Mouse (Mus musculus): Measurements from ENCODE around the gene Gm15262.
"Not testable (repeated sequence)": the region's sequence is repeated elsewhere in the genome, so short reads cannot be mapped to it uniquely, and the experiment has no call there.

The Gm15262 gene

DNA sequence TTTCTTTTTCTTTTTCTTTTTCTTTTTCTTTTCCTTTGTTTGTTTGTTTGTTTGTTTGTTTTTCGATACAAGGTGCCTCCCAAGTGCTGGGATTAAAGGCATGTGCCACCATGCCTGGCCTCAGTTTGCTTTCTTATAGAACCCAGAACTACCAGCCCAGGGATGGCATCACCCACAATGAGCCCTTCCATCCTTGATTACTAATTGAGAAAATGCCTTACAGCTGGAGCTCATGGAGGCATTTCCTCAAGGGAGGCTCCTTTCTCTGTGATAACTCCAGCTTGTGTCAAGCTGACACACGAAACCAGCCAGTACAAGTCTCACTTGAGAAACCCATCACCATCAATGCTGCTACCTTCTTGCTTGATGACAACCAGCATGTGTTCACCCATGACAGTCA, at the start of gene Gm15262:
Gene Gm15262 (plus strand): TSS at position 301 of the 400 bp plus-strand sequence.
- DNase-seq (ENCODE audit: low read depth, low spot score): not testable (repeated sequence)

DNA sequence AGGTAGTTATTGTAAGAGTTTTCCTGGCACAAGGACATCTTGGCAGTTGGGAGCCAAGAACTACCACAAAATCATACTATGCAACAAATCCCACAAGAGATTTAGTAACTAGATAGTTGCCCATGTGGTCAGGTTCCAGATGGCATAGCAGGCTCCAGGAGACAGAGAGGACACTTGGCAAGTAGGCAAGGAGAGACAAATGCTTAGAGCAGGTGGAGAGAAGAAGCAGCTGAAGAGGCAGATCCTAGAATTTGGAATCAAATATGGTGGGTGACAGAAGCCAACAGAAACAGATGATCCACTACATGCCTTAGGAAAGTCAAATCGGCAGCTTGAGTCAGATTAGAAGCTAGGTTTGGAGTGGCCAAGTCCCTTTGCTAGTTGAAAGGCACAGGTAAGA, 20.9 kb downstream of the Gm15262 start:
- no peak for DNase-seq (ENCODE audit: low read depth, low spot score)

GRCm38 (mm10) chrX:161316443-161316842, 29.2 kb downstream of the Gm15262 start:
- no peak for DNase-seq (ENCODE audit: low read depth, low spot score)

GRCm38 (mm10) chrX:161370927-161371326, 83.7 kb downstream of the Gm15262 start:
- no peak for DNase-seq (ENCODE audit: low read depth, low spot score)

DNA sequence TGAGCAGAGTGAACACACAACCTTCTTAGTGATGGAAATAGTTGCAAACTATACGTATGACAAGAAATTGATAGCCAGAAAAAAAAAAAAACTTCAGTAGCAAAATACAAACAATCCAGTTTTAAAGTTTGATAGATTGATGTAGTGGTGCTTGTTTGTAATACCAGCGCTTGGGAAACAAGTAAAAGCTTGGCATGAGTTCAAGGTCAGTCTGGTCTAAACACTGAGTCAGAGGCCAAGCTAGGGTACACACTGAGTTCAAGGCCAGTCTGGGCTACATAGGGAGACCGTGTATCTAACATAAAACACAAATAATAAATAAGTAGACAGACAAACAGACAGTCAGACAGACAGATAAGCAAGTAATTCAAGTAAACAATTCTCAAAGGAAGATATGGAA, 84.2 kb downstream of the Gm15262 start:
- no peak for DNase-seq (ENCODE audit: low read depth, low spot score)

DNA sequence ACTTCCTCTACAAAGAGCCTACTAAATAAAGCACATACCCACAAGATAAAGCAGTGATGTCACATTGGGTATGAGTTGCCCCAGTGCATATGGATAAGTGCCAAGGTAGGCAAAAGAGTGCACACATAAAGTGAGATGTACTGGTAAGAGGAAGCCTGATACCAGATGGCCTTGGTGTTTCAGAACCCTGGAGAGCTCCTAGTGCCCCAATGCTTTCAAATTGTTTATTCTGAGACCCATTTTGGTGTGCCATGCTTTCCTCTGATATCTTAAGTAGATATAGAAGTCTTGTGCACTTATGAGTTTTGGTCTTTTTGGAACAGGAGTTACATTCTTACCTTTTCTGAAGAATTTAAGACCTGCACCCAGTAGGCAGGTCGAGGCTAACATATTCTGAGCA, 88.3 kb downstream of the Gm15262 start:
- no peak for DNase-seq (ENCODE audit: low read depth, low spot score)

DNA sequence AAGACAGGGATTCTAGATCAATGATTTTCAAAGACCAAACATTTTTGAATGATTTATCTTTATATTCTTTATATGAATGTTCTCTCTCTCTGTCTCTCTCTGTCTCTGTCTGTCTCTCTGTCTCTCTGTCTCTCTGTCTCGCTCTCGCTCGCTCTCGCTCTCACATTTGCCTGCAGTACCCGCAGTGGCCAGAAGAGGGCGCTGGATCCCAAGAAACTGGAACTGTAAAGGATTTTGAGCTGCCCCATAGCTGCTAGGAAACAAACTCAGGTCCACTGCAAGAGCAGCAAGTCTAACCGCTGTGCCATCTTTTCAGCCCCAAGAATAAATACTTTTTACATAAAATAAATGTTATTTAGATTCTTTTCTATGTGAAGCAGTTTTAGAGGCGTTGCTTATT, 98.5 kb downstream of the Gm15262 start:
- DNase-seq (ENCODE audit: low read depth, low spot score): no peak

DNA sequence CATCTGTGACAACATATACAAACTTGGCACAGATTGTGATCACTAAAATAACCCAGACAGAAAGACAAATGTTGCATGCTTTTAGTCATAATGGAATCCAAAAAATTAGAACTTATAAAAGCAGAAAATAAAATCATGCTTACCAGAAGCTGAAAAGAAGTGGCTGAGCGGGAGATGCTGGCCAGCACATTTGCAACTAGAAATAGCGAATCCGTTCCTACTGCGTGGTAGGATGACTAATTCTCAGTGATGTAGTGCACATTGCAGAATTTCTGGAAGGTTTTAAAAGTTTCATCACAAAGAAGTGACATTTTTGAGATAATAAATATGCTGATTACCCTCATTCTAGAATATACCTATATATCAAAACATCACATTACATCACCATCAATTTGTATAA, 100.7 kb downstream of the Gm15262 start:
- DNase-seq (ENCODE audit: low read depth, low spot score): no peak

DNA sequence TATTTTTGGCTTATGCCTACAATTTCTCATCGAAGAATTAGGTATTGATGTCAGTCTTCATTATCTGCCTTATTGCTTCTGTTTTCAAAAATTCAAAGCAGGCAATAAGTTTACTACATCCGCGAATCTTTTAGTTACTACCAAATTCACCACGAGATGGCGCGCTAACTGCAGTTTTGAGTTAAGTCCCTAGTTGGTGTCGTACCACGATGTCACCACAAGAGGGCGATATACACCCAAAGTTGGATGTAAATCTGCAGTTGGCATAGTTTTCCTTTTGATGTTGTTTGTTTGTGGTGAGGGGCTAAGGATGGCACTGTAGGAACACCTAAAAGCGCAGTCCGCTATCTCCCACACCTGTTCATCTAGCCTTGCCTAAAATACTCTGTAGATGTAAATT, 111.9 kb downstream of the Gm15262 start:
- DNase-seq (ENCODE audit: low read depth, low spot score): peak; percentile 26

GRCm38 (mm10) chrX:161411151-161411550, 123.9 kb downstream of the Gm15262 start:
- DNase-seq (ENCODE audit: low read depth, low spot score): no peak

Measured in WW6 (cell line).